Mouse (Mus musculus) spleen, postnatal 4 days (tissue): ENCODE results near the gene Gm2035.
"Not testable (repeated sequence)": the region's sequence is repeated elsewhere in the genome, so short reads cannot be mapped to it uniquely, and the experiment has no call there.

ENCODE experiments used
- DNase-seq, 2 experiments: peaks; one replicate each; pipeline ENCODE4 v3.0.0; 2022; ENCODE audit warnings: low spot score in 2 of 2

Gm2035 gene

DNA sequence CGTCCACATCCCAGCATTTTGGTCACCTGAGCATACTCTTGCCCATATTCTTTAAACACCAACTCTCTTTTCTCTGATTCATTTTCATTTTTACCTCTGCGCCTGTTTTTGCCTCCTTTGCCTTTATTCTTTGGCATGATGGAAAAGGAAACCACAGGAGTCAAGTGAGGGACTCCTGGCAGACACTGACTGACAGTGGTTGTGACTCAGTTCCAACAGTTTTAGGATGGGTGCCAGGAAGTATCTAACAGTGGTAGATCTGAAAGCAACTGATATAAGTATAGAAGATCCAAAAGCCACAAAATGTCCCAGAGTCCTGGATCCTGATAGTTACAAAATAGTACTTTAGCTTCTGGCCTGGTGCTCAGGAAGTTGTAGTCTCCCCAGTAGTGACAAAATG lies at the start of gene Gm2035:
Gene Gm2035, minus strand, starts transcription at position 137 of the 400 bp plus-strand sequence.
- not testable (repeated sequence) for DNase-seq

DNA sequence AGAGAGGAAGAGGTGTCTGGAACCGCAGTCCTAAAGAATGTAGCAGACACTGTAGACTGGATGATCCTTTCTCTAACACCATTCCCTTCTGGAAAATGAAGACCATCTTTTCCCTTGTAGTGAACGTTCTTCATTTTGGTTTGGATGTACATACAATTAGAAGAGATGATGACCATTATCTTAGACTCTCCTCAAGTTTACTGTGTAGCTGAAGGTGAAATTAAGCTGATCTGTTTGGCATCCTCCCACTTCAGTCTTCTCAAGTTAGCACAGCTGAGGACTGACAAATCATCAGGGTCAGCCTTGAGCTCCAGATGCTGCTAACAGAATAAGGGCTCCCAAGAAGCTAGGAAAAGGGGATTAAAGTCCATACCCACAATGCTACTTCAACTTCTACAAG lies 34.1 kb upstream of the Gm2035 start, which contains the start of gene Gm2042:
Gene Gm2042, plus strand, starts transcription at position 301 of the 400 bp plus-strand sequence.
- DNase-seq, result not testable (repeated sequence)

DNA sequence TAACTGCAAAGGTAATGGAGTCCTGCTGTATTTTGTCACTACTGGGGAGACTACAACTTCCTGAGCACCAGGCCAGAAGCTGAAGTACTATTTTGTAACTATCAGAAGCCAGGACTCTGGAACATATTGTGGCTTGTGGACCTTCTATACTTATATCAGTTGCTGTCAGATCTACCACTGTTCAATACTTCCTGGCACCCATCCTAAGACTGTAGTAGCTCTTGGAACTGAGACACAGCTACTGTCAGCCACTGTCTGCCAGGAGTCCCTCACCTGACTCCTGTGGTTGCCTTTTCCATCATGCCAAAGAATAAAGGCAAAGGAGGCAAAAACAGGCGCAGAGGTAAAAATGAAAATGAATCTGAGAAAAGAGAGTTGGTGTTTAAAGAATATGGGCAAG lies 24.6 kb downstream of the Gm2035 start, which contains the start of gene Gm2022:
Gene Gm2022, plus strand, starts transcription at position 301 of the 400 bp plus-strand sequence.
- DNase-seq, result not testable (repeated sequence)

DNA sequence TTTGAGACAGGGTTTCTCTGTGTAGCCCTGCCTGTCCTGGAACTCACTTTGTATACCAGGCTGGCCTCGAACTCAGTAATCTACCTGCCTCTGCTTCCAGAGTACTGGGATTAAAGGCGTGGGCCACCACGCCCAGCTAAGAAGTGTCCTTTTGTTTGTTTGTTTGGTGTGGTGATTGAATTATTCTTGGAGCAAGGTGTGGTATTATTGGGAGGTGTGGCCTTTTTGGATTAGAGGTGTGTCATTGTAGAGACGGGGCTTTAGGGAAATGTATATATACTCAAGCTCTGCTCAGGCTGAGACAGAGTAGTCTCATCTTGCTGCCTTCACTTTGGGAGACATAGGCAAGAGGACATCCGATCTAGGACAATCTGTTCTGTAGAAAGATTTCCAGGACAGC lies 45.9 kb downstream of the Gm2035 start, which contains the start of gene Gm2016:
Gene Gm2016, plus strand, starts transcription at position 301 of the 400 bp plus-strand sequence.
- DNase-seq, result not testable (repeated sequence)
